Mouse (Mus musculus): ENCODE measurements around the gene Gm5580. TPM values are rescaled to one million over a fixed set of nuclear protein-coding genes. Genes with fewer than 3 reads are reported as not detected.
"Not testable (repeated sequence)": the region's sequence is repeated elsewhere in the genome, so short reads cannot be mapped to it uniquely, and the experiment has no call there.

Gm5580 gene
- polyA plus RNA-seq (2012; rRNA removed), result 0.21 and 0.25 TPM in 2 replicates

DNA sequence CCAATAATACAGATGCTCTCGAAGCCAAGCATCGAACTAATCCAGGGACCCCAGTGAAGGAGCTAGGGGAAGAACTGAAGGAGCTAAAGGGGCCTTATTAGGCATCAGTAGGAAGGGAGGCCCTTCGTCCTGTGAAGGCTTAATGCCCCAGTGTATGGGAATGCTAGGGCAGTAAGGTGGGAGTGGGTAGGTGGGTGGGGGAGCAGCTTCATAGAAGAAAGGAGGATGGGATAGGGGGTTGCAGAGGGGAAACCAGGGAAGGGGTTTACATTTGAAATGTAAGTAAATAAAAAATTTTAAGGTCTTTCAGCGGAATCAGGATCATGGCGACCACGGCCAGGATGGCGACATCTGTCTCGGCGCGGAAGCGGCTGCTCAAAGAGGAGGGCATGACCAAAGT is at the start of gene Gm5580:
Gm5580 (plus strand) TSS at position 301 of the 400 bp plus-strand sequence.
- DNase-seq (ENCODE audit: low spot score), result not testable (repeated sequence)

DNA sequence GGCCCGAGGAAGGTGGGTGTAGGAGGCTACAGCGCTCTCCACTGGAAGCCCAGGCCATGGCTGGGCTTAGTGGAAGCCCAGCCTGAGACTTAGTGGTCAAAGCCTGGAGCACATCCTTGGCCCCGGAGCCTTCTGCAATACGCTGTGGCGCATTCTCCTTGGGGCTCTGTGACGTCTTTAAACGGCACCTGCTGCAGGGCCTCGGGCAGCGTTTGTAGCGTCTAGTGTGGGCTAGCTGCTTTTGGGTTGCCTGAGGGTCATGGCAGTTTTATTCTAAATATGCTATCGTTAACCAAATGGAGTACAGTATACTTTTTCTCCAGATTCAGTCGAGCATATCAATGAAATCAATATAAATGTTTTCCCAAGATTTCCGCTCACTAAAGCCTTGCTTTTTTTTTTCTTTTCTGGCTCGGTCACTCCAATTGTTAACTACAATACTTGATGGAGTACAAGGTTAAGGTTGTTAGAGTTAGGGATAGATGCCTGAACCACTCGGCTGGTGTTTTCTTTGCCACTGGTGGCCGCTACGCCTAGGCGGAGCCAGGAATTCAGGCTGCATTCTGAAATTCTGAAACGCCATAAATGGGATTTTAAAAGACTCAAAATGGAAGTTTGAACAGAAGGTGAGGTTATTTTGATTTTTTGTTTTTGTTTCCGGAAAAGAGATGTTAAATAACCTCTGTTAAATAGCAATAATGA is 44.5 kb upstream of the Gm5580 start, which contains the start of gene Olfr212:
Olfr212 (plus strand) TSS at position 215 of the 702 bp plus-strand sequence.
- DNase-seq (ENCODE audit: low spot score), result not testable (repeated sequence)

DNA sequence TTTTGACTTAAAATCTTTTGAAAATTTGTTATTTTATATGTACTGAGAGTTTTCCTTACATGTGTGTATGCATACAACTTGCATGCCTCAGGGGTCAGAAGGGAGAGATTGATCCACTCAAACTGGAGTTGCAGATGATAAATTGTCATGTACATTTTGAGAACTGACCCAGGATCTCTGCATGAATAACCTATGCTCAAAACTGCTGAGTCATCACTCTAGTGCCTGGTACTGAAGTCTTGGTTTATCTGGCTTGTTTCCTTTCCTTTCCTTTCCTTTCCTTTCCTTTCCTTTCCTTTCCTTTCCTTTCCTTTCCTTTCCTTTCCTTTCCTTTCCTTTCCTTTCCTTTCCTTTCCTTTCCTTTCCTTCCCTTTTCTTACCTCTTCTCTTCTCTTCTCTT is 36.1 kb upstream of the Gm5580 start:
- no peak for DNase-seq (ENCODE audit: low spot score)

DNA sequence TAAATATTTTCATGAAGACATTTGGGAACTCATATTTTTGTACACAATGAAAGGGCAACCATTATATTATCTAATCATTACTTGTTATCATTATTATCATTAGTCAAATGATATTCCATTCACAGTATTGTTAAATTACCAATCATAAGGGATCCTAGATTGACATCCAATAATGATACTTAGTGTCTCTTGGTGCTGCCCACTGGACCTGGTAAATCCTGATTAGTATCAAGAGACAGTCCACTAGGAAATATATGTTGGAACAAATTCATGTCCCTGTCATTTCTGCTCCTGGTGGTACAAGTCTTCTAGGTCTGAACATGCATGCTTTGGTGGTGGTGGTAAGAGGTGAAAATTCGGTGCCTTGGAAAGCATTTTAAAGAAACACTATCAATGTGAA is 12.8 kb upstream of the Gm5580 start, which contains the start of gene Olfr213:
Olfr213 (plus strand) TSS at position 301 of the 400 bp plus-strand sequence.
- no peak for DNase-seq (ENCODE audit: low spot score)

DNA sequence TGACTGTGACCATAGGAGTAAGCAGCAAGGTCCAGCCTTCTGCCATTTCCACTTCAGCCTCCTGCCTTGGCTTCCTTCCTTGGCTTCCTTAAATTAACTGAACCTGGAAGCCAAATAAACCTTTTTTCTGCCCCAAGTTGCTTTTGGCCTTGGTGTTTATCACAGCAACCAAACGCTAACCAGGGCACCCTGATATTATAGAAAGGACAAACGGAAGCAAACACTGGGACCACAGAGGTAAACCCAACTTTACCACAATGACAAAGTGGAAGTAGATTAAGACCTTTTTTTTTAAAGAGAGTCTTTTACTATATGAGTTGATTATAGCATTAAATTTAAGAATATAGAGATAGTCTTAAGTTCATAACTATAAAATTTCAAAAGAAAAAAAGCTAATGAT is 8.4 kb upstream of the Gm5580 start:
- no peak for DNase-seq (ENCODE audit: low spot score)

DNA sequence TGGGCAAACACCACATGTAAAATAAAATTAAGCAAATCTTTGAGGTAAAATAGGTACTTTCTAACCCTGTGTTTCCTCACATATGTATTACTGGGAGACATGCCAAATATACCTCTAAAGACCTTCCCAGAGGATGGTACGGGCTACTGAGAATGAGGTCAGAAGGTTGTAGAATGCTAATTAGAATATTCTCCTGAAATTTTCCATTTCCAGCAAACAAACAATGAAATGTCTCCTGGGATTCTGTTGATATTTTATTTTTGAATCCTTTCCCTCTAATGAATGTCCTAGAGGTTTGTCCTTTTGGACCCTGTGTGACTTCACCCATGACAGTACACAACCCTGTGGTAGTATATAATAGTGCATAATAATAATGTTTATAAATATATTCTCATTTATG is 3.0 kb downstream of the Gm5580 start, which contains the start of gene Olfr214:
Olfr214 (plus strand) TSS at position 301 of the 400 bp plus-strand sequence.
- no peak for DNase-seq (ENCODE audit: low spot score)

DNA sequence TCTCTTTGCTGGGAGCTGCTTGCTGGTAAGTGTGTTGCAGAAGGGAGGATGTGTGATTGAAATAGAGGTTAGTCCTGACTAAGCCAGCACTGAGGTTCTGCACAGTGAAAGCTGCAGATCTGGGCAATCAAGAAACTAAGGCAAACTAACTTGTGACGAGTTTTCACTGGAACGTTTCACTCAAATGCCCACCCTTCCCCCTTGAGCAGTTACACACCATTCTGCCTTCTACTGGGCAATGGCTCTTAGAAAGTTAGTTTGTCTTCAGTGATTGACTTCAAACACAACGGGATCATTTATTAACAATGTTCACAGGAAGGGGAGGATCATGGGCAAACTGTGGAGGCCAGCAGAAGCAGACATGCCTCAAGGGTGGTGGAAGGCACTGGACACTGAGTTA is 4.0 kb downstream of the Gm5580 start:
- no peak for DNase-seq (ENCODE audit: low spot score)

DNA sequence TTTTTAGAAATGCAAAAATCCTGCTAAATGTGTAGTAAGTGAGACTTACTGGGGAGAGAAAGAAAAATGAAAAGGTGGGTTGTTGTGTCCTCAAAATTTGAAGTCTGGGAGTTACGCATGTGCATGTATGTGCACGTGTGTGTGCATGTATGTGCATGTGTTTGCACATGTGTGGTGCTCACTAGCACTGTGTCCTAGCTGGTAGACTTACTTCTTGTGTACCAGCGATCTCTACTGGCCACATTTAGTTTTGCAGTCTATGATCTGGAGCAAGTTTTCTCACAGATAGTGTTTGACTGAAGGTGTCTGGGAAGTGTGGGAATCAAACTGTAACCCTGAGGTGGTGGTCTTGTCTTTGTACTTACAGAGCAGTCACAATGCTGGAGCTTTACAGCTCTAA is 18.9 kb downstream of the Gm5580 start:
- no peak for DNase-seq (ENCODE audit: low spot score)

DNA sequence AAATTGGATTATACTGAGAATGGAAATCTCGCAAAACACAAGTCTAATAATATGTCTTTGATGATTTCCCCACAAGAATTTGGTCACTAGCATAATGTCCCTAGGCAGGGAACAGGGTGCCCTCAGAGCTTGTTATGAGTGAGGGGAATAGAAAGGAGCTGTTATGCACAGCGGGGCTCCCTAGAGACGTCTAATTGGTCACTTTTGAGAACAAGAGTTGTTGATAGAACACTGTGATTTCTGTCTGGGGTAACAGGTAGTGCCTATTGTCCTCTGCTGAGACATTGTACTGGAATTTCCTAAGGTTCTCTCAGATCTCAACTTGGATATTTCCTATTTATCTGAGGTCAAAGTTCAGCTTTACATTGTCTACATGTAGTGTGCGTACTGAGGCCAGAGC is 33.2 kb downstream of the Gm5580 start, which contains the start of gene Olfr215:
Olfr215 (minus strand) TSS at position 101 of the 400 bp plus-strand sequence.
- DNase-seq (ENCODE audit: low spot score), result no peak

DNA sequence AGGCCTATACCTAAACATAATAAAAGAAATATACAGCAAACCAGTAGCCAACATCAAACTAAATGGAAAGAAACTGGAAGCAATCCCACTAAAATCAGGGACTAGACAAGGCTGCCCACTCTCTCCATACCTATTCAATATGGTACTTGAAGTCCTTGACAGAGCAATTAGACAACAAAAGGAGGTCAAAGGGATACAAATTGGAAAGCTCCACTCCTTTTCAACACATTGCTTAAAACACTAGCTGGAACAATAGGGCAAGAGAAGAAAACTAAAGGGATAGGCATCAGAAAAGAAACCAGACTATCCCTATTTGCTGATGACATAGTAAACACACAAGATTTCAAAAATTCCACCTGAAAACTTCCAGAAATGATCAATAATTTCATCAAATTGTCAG is 50.0 kb downstream of the Gm5580 start:
- not testable (repeated sequence) for DNase-seq (ENCODE audit: low spot score)

Other genes starting within 250 kb of the Gm5580 start
- 54.5 and 56.6 TPM in 2 replicates for gene March8, start 213.1 kb upstream of the Gm5580 start, polyA plus RNA-seq (2012; rRNA removed)
- gene Alox5, start 90.0 kb upstream of the Gm5580 start, polyA plus RNA-seq (2012; rRNA removed), result 4.0 TPM in 2 replicates
- gene Olfr211, start 62.0 kb upstream of the Gm5580 start, polyA plus RNA-seq (2012; rRNA removed), result not detected in 2 replicates
- gene Olfr212, start 44.6 kb upstream of the Gm5580 start, polyA plus RNA-seq (2012; rRNA removed), result not detected in 2 replicates
- gene Olfr213, start 12.7 kb upstream of the Gm5580 start, polyA plus RNA-seq (2012; rRNA removed), result not detected in 2 replicates
- not detected in 2 replicates for gene Olfr214, start 3.1 kb downstream of the Gm5580 start, polyA plus RNA-seq (2012; rRNA removed)
- not detected in 2 replicates for gene Olfr215, start 33.1 kb downstream of the Gm5580 start, polyA plus RNA-seq (2012; rRNA removed)
- 35.7 and 43.6 TPM in 2 replicates for gene Zfp422, start 77.9 kb downstream of the Gm5580 start, polyA plus RNA-seq (2012; rRNA removed)
- gene Depp1, start 99.5 kb downstream of the Gm5580 start, polyA plus RNA-seq (2012; rRNA removed), result 98.4 and 125 TPM in 2 replicates
- 9.0 and 11.9 TPM in 2 replicates for gene Rassf4, start 122.8 kb downstream of the Gm5580 start, polyA plus RNA-seq (2012; rRNA removed)
- 0.01 and 0.03 TPM in 2 replicates for gene Tmem72, start 165.8 kb downstream of the Gm5580 start, polyA plus RNA-seq (2012; rRNA removed)

Data from urinary bladder, adult 2 months (tissue).